Mouse (Mus musculus): ENCODE data around the gene Unk. TPM values are rescaled to one million over a fixed set of nuclear protein-coding genes. Genes with fewer than 3 reads are reported as not detected.
"Not testable (repeated sequence)": the region's sequence is repeated elsewhere in the genome, so short reads cannot be mapped to it uniquely, and the experiment has no call there.

Gene Unk
- polyA plus RNA-seq, 1 experiment from 2014 or later: 7.4 TPM

DNA sequence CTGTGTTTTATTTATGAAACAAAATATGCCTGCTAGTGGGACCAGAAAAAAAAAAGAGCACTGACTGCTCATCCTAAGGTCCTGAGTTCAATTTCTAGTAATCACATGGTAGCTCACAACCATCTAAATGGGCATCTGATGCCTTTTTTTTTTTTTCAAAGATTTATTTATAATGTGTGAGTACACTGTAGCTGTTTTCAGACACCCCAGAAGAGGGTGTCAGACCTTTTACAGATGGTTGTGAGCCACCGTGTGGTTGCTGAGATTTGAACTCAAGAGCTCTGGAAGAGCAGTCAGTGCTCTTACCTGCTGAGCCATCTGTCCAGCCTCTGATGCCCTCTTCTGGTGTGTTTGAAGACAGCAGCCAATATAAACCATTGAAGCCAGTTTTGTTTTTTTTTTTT, 9.6 kb upstream of the Unk start:
- TF ChIP-seq CTCF (IDR thresholded peaks at IDR 0.05; ENCODE audit: low read depth): peak; percentile 57
- Histone ChIP-seq H3K4me3 (ENCODE audit: low read depth, low read length) (no peak overlapping the region), H3K9me3 (ENCODE audit: control insufficient read depth) (no peaks in the 10 kb centered on the region), H3K27me3 (replicated peaks; ENCODE audit: control insufficient read depth, insufficient read depth, low read length) (no peaks in the 10 kb centered on the region), H3K4me1 (replicated peaks; ENCODE audit: control insufficient read depth, insufficient read depth, low read length) (no peaks in the 10 kb centered on the region), H3K9ac (ENCODE audit: low read depth, low read length) (no peak overlapping the region), H3K36me3 (ENCODE audit: control insufficient read depth, insufficient read depth) (peaks cover 14% of the 10 kb centered on the region), H3K4me2 (replicated peaks; ENCODE audit: low read depth) (no peak overlapping the region), H3K27ac (ENCODE audit: low read depth, low read length) (no peak overlapping the region)
- ATAC-seq: no peak
- 35% methylated on average over 1 of the region's 1 CpGs for WGBS

DNA sequence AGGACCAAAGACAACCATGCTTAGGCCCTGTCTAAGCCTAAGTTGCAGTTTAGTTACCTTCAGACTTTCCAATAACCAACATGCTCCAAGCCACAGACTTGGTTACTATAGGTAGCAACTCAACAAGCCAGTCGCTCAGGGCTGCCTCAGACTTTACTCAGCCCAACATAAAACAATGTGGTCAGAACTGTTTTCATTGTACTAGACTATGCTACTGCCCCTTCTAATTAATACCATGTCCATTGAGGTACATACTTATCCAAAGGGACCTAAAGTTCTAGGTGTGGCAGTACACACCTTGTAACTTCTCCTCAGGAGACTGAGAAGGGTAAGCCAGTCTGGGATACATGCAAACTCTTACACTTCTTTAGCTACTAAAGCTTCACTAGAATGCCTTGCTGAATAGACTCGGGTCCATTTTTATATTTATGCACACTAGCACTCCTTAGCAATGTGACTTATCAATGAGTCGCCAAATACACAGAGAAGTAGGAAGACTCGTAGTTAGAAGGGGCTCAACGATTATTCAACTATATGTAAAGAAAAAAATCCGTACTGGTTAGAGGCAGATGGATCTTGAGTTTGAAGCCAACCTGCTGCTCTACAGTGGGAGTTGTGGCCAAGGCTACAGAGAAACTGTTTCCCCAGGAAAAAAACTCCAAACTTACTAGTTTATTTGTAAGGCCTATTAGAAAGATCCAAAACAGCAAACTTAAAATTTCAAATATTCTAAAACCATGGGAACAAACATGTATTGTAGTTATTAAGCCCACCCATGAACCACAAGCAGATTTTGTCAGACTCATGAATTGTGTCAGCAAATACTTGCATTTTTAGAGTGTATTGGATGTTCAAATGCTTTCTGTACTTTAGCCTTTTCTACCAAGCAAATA, 8.5 kb upstream of the Unk start:
- no peak for TF ChIP-seq CTCF (IDR thresholded peaks at IDR 0.05; ENCODE audit: low read depth)
- peak overlapping the region; percentile 99 for H3K4me3 ChIP-seq (ENCODE audit: low read depth, low read length)
- 0 out of 2 replicates have a peak overlapping the region, but pooled peaks have one; percentile 21 for H3K27ac ChIP-seq (ENCODE audit: low read depth, low read length)
- H3K9me3 ChIP-seq (ENCODE audit: control insufficient read depth): no peaks in the 10 kb centered on the region
- no peaks in the 10 kb centered on the region for H3K27me3 ChIP-seq (replicated peaks; ENCODE audit: control insufficient read depth, insufficient read depth, low read length)
- ATAC-seq: no peak
- peaks cover 14% of the 10 kb centered on the region for H3K36me3 ChIP-seq (ENCODE audit: control insufficient read depth, insufficient read depth)
- WGBS: 61% methylated on average over 6 of the region's 6 CpGs
- H3K9ac ChIP-seq (ENCODE audit: low read depth, low read length): no peak overlapping the region
- no peaks in the 10 kb centered on the region for H3K4me1 ChIP-seq (replicated peaks; ENCODE audit: control insufficient read depth, insufficient read depth, low read length)
- peak overlapping the region; percentile 64 for H3K4me2 ChIP-seq (replicated peaks; ENCODE audit: low read depth)

DNA sequence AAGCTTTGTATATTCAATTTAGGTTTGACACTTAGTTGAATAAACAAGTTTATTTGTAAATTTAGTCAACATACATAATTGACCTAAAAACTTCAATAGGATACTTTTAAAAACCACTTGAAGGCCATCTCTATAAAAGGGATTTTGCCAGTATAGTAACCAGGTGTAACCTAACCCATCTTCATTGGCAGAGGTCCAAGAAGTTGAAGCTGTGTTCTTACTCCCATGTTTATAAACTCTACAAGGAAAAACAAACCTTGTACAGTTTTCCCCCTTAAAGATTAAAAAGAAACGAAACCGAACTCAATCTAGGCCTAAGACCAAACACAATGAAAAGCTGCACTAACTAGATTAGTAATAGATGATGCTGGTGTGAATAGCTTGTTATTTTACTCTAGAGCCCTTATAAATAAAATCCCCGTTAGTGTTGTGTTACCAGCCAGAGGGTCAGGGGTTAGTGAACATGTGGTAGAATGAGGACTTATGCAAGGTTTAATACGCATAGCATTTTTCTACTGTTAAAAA, 7.8 kb upstream of the Unk start:
- Histone ChIP-seq H3K36me3 (ENCODE audit: control insufficient read depth, insufficient read depth) (peaks cover 14% of the 10 kb centered on the region), H3K4me1 (replicated peaks; ENCODE audit: control insufficient read depth, insufficient read depth, low read length) (no peaks in the 10 kb centered on the region), H3K9ac (ENCODE audit: low read depth, low read length) (peak overlapping the region; percentile 48; the same call in 1 of the 2 replicates), H3K4me2 (replicated peaks; ENCODE audit: low read depth) (peak overlapping the region; percentile 64), H3K4me3 (ENCODE audit: low read depth, low read length) (peak overlapping the region; percentile 99), H3K9me3 (ENCODE audit: control insufficient read depth) (no peaks in the 10 kb centered on the region), H3K27ac (ENCODE audit: low read depth, low read length) (no peak overlapping the region), H3K27me3 (replicated peaks; ENCODE audit: control insufficient read depth, insufficient read depth, low read length) (no peaks in the 10 kb centered on the region)
- 34% methylated on average over 4 of the region's 4 CpGs for WGBS
- no peak for TF ChIP-seq CTCF (IDR thresholded peaks at IDR 0.05; ENCODE audit: low read depth)
- ATAC-seq: no peak

DNA sequence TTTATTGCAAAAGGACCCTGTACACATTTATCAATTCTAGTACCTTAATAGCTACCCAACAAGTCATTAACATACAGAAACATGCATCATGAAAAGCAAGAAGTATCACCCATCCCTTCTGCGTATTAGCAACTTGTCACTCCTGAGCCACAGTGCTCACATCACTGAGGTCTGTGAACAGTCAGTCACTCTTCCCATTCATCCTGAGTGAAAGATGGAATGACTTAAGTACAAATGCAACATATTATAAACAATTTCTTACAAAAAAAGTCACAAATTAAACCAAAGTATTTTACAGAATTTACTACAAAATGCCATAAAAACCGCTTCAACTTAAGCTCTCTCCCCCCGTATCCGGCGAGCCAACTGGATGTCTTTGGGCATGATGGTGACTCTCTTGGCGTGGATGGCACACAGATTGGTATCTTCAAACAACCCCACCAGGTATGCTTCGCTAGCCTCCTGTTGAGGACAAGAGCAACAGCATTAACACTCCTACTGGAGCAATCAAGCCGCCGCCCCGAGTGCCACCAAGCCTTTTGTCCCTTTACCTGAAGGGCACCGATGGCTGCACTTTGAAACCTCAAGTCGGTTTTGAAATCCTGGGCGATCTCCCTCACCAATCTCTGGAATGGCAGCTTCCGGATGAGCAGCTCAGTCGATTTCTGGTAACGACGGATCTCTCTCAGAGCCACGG, 6.9 kb upstream of the Unk start:
- not testable (repeated sequence) for H3K4me1 ChIP-seq (replicated peaks; ENCODE audit: control insufficient read depth, insufficient read depth, low read length); H3K9me3 ChIP-seq (ENCODE audit: control insufficient read depth); ATAC-seq; H3K27me3 ChIP-seq (replicated peaks; ENCODE audit: control insufficient read depth, insufficient read depth, low read length)
- H3K4me3 ChIP-seq (ENCODE audit: low read depth, low read length): peak overlapping the region; percentile 99
- peak overlapping the region; percentile 99 for H3K27ac ChIP-seq (ENCODE audit: low read depth, low read length)
- H3K4me2 ChIP-seq (replicated peaks; ENCODE audit: low read depth): peak overlapping the region; percentile 64
- under 1% methylated on average over 18 of the region's 18 CpGs for WGBS
- peak overlapping the region; percentile 99 for H3K9ac ChIP-seq (ENCODE audit: low read depth, low read length)
- H3K36me3 ChIP-seq (ENCODE audit: control insufficient read depth, insufficient read depth): peaks cover 14% of the 10 kb centered on the region

DNA sequence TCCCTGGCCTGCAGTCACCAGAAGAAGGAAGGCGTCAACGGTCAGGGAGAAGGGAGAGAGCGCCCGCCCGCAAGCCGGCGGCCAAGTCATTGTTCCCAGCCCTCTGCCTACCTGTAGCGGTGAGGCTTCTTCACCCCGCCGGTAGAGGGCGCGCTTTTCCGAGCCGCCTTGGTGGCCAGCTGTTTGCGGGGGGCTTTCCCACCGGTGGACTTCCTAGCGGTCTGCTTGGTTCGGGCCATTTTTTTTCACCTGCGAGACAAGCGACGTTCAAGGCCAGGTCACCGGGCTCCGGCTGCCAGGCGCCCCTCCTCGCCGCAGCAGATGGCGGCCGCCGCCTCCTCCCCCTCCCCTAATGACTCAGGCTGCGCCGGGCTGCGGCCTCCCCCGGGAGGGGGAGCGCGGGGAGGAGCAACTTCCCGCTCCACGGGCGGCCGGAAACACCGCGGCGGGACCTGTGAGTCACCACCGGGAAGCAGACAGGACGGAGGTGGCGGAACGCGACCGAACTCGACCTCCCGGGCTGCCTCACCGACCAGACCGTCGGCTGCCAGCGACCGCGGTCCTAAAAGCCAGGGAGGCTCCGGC, 6.3 kb upstream of the Unk start:
- H3K9me3 ChIP-seq (ENCODE audit: control insufficient read depth): no peaks in the 10 kb centered on the region
- under 1% methylated on average over 56 of the region's 57 CpGs for WGBS
- H3K4me2 ChIP-seq (replicated peaks; ENCODE audit: low read depth): peak overlapping the region; percentile 64
- peak overlapping the region; percentile 99 for H3K27ac ChIP-seq (ENCODE audit: low read depth, low read length)
- peak; percentile 56 for ATAC-seq
- peak overlapping the region; percentile 99 for H3K9ac ChIP-seq (ENCODE audit: low read depth, low read length)
- peak; percentile 87 for TF ChIP-seq CTCF (IDR thresholded peaks at IDR 0.05; ENCODE audit: low read depth)
- peaks cover 14% of the 10 kb centered on the region for H3K36me3 ChIP-seq (ENCODE audit: control insufficient read depth, insufficient read depth)
- no peaks in the 10 kb centered on the region for H3K27me3 ChIP-seq (replicated peaks; ENCODE audit: control insufficient read depth, insufficient read depth, low read length)
- H3K4me1 ChIP-seq (replicated peaks; ENCODE audit: control insufficient read depth, insufficient read depth, low read length): no peaks in the 10 kb centered on the region
- peak overlapping the region; percentile 99 for H3K4me3 ChIP-seq (ENCODE audit: low read depth, low read length)

DNA sequence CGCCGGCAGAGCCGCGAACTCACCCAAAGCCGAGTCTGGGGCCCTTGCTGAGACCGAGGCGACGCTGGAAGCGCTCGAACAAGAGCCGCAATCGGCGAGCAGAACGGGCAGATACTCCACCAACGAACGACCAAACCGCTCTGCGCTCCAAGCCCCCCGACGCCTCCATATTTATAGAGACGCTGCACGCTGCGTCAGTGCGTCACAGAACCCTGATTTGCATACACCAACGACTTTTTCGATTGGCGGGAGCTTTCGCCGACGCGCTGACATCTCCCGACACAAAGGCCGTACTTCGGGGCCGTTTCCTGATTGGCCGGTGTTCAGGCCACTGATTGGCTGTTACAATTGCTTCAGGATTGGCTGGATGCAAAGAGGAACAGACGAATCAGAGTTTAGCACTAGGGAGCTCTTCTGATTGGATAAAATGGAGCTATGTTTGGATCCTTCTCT, 5.7 kb upstream of the Unk start:
- TF ChIP-seq CTCF (IDR thresholded peaks at IDR 0.05; ENCODE audit: low read depth): no peak
- Histone ChIP-seq H3K9me3 (ENCODE audit: control insufficient read depth) (no peaks in the 10 kb centered on the region), H3K9ac (ENCODE audit: low read depth, low read length) (peak overlapping the region; percentile 99), H3K27me3 (replicated peaks; ENCODE audit: control insufficient read depth, insufficient read depth, low read length) (no peaks in the 10 kb centered on the region), H3K4me3 (ENCODE audit: low read depth, low read length) (peak overlapping the region; percentile 99), H3K36me3 (ENCODE audit: control insufficient read depth, insufficient read depth) (peaks cover 14% of the 10 kb centered on the region), H3K4me2 (replicated peaks; ENCODE audit: low read depth) (peak overlapping the region; percentile 64), H3K4me1 (replicated peaks; ENCODE audit: control insufficient read depth, insufficient read depth, low read length) (no peaks in the 10 kb centered on the region), H3K27ac (ENCODE audit: low read depth, low read length) (peak overlapping the region; percentile 99)
- WGBS: under 1% methylated on average over 37 of the region's 37 CpGs
- peak; percentile 90 for ATAC-seq
